Mouse (Mus musculus): ENCODE measurements around the gene Scnn1a. TPM values are rescaled to one million over a fixed set of nuclear protein-coding genes. Genes with fewer than 3 reads are reported as not detected.

Scnn1a gene
- polyA plus RNA-seq, 2 experiments, result 1.9 to 2.5 TPM

GRCm38 (mm10) chr6:125291329-125291728 lies 29.1 kb upstream of the Scnn1a start:
- DNase-seq (ENCODE audit: low spot score) (no peak), ATAC-seq (ENCODE audit: low FRiP score, low read depth) (no peak)
- no peaks in the 10 kb centered on the region for H3K9me3 ChIP-seq (ENCODE audit: control insufficient read depth, low read length)
- 63% methylated on average over 4 of the region's 4 CpGs for WGBS
- TF ChIP-seq POLR2A (IDR thresholded peaks at IDR 0.05; ENCODE audit: borderline replicate concordance, extremely low read depth, insufficient read depth, insufficient read length), result no peak
- peaks cover 8% of the 10 kb centered on the region; the same call in 1 of the 2 replicates for H3K4me1 ChIP-seq (ENCODE audit: control insufficient read depth, insufficient read depth, low read length)
- no peak overlapping the region for H3K9ac ChIP-seq (ENCODE audit: low read depth, low read length, severe bottlenecking)
- no peak overlapping the region for H3K4me2 ChIP-seq (replicated peaks; ENCODE audit: low read depth, low read length, severe bottlenecking)
- H3K36me3 ChIP-seq (ENCODE audit: control insufficient read depth, insufficient read depth, low read length), result no peaks in the 10 kb centered on the region
- no peaks in the 10 kb centered on the region for H3K27me3 ChIP-seq (ENCODE audit: control insufficient read depth, insufficient read depth, low read length)
- no peak overlapping the region for H3K27ac ChIP-seq (replicated peaks; ENCODE audit: low read depth, low read length)
- no peak overlapping the region for H3K4me3 ChIP-seq (replicated peaks; ENCODE audit: low read length)

- Histone ChIP-seq H3K36me3 (ENCODE audit: control insufficient read depth, insufficient read depth, low read length) (no peaks in the 10 kb centered on the region), H3K9me3 (ENCODE audit: control insufficient read depth, low read length) (no peaks in the 10 kb centered on the region), H3K4me3 (replicated peaks; ENCODE audit: low read length) (no peak overlapping the region), H3K4me1 (ENCODE audit: control insufficient read depth, insufficient read depth, low read length) (peaks cover 4% of the 10 kb centered on the region; the same call in 1 of the 2 replicates), H3K27ac (replicated peaks; ENCODE audit: low read depth, low read length) (no peak overlapping the region), H3K9ac (ENCODE audit: low read depth, low read length, severe bottlenecking) (no peak overlapping the region), H3K4me2 (replicated peaks; ENCODE audit: low read depth, low read length, severe bottlenecking) (no peak overlapping the region), H3K27me3 (ENCODE audit: control insufficient read depth, insufficient read depth, low read length) (no peaks in the 10 kb centered on the region)
- ATAC-seq (ENCODE audit: low FRiP score, low read depth) (no peak), DNase-seq (ENCODE audit: low spot score) (no peak)
- whole genome bisulfite sequencing, result 87% methylated on average over 7 of the region's 7 CpGs
- no peak for TF ChIP-seq POLR2A (IDR thresholded peaks at IDR 0.05; ENCODE audit: borderline replicate concordance, extremely low read depth, insufficient read depth, insufficient read length)
Observed at GRCm38 (mm10) chr6:125292256-125292655, 28.2 kb upstream of the Scnn1a start.

- 77% methylated on average over 4 of the region's 4 CpGs for WGBS
- H3K9ac ChIP-seq (ENCODE audit: low read depth, low read length, severe bottlenecking), result no peak overlapping the region
- no peak for ATAC-seq (ENCODE audit: low FRiP score, low read depth)
- no peak overlapping the region for H3K4me3 ChIP-seq (replicated peaks; ENCODE audit: low read length)
- no peak overlapping the region for H3K4me2 ChIP-seq (replicated peaks; ENCODE audit: low read depth, low read length, severe bottlenecking)
- TF ChIP-seq POLR2A (IDR thresholded peaks at IDR 0.05; ENCODE audit: borderline replicate concordance, extremely low read depth, insufficient read depth, insufficient read length), result no peak
- H3K4me1 ChIP-seq (ENCODE audit: control insufficient read depth, insufficient read depth, low read length), result no peaks in the 10 kb centered on the region
- H3K27ac ChIP-seq (replicated peaks; ENCODE audit: low read depth, low read length), result no peak overlapping the region
- no peaks in the 10 kb centered on the region for H3K9me3 ChIP-seq (ENCODE audit: control insufficient read depth, low read length)
- H3K27me3 ChIP-seq (ENCODE audit: control insufficient read depth, insufficient read depth, low read length), result no peaks in the 10 kb centered on the region
- H3K36me3 ChIP-seq (ENCODE audit: control insufficient read depth, insufficient read depth, low read length), result no peaks in the 10 kb centered on the region
- DNase-seq (ENCODE audit: low spot score), result no peak
Observed at GRCm38 (mm10) chr6:125294049-125294448, 26.4 kb upstream of the Scnn1a start.

DNA sequence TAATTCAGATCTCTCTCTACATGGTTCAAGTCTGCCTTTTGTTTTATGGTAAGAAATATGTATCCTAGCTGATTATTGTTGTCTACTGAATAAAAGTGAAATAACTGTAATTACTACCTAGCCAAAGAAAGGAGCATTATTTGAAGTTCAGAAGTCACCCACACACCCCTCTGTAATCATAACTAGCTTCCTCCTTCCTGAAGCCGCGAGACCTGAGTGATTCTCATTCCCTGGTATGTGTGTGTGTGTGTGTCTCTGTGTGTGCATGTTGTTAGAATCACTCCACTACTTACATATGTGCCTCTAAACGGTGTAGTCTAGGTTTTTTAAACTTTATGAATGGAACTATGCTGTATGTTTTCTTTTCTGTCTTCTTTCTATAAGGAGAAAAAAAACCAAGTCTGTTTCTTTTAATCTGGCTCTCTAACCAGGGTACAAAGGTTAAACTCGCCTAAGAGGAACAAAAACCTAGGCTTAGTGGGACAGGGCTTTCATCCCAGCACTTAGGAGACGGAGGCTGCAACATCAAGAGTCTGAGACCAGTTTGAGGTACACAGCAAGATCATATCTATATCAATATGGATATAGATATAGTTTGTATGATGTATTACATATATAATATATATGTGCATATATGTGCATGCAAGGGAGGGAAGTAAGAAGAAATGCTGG lies 23.2 kb upstream of the Scnn1a start:
- no peaks in the 10 kb centered on the region for H3K27me3 ChIP-seq (ENCODE audit: control insufficient read depth, insufficient read depth, low read length)
- no peak overlapping the region for H3K27ac ChIP-seq (replicated peaks; ENCODE audit: low read depth, low read length)
- no peaks in the 10 kb centered on the region for H3K4me1 ChIP-seq (ENCODE audit: control insufficient read depth, insufficient read depth, low read length)
- 77% methylated on average over 5 of the region's 5 CpGs for WGBS
- no peak overlapping the region for H3K9ac ChIP-seq (ENCODE audit: low read depth, low read length, severe bottlenecking)
- no peak for TF ChIP-seq POLR2A (IDR thresholded peaks at IDR 0.05; ENCODE audit: borderline replicate concordance, extremely low read depth, insufficient read depth, insufficient read length)
- no peaks in the 10 kb centered on the region for H3K9me3 ChIP-seq (ENCODE audit: control insufficient read depth, low read length)
- no peak for DNase-seq (ENCODE audit: low spot score)
- H3K4me2 ChIP-seq (replicated peaks; ENCODE audit: low read depth, low read length, severe bottlenecking), result no peak overlapping the region
- no peak for ATAC-seq (ENCODE audit: low FRiP score, low read depth)
- no peaks in the 10 kb centered on the region for H3K36me3 ChIP-seq (ENCODE audit: control insufficient read depth, insufficient read depth, low read length)
- no peak overlapping the region for H3K4me3 ChIP-seq (replicated peaks; ENCODE audit: low read length)

DNA sequence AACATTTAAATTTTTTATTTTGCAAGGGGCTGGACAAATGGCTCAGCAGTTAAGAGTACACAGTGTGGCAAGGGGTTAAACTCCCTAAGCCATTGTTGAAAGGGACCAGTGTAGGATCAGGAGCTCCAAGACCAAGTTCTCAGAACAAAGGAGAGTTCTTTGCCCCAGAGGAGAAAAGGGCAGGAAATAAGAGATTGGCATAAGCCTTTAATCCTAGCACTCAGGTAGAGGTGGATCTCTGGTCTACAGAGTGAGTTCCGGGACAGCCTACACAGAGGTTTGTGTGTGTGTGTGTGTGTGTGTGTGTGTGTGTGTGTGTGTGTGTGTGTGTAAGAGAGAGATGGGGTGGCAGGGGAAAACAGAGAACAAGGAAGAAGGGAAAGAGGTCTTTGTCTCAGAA lies 19.5 kb upstream of the Scnn1a start:
- WGBS, result 67% methylated on average over 1 of the region's 1 CpGs
- H3K9ac ChIP-seq (ENCODE audit: low read depth, low read length, severe bottlenecking), result no peak overlapping the region
- no peak for ATAC-seq (ENCODE audit: low FRiP score, low read depth)

More for the DNA sequence above, 19.5 kb upstream of the Scnn1a start:
- no peak overlapping the region for H3K27ac ChIP-seq (replicated peaks; ENCODE audit: low read depth, low read length)
- no peaks in the 10 kb centered on the region for H3K27me3 ChIP-seq (ENCODE audit: control insufficient read depth, insufficient read depth, low read length)
- no peaks in the 10 kb centered on the region for H3K4me1 ChIP-seq (ENCODE audit: control insufficient read depth, insufficient read depth, low read length)
- no peak overlapping the region for H3K4me2 ChIP-seq (replicated peaks; ENCODE audit: low read depth, low read length, severe bottlenecking)
- no peaks in the 10 kb centered on the region for H3K36me3 ChIP-seq (ENCODE audit: control insufficient read depth, insufficient read depth, low read length)
- DNase-seq (ENCODE audit: low spot score), result no peak
- no peaks in the 10 kb centered on the region for H3K9me3 ChIP-seq (ENCODE audit: control insufficient read depth, low read length)
- TF ChIP-seq POLR2A (IDR thresholded peaks at IDR 0.05; ENCODE audit: borderline replicate concordance, extremely low read depth, insufficient read depth, insufficient read length), result no peak
- H3K4me3 ChIP-seq (replicated peaks; ENCODE audit: low read length), result no peak overlapping the region
